Comparison of ENCODE assay signal across 13 mouse cellular contexts in genomic region chr6:6861798-6862428, GRCm38 (mm10). TPM values are rescaled to one million over a fixed set of nuclear protein-coding genes. Genes with fewer than 3 reads are reported as not detected.
DNase-seq lines count a peak whose midpoint lies in the region; ATAC-seq and TF ChIP-seq lines count a peak whose summit lies in the region.
"Had no signal": no experiment of that assay in that cellular context is flagged by ENCODE, and none has a peak within 500 bp of the region (broad histone marks: within the 10 kb centered on the region; RNA-seq: fewer than 3 reads in every experiment).

No protein-coding gene starts in this region.

- peaks cover 91% of the 10 kb centered on the region for H3K27me3 ChIP-seq in hindbrain, embryonic 12.5 days
- H3K27me3 ChIP-seq in hindbrain, embryonic 13.5 days = peaks cover 95% of the 10 kb centered on the region
- H3K27me3 ChIP-seq in embryonic facial prominence, embryonic 11.5 days (ENCODE audit: control insufficient read depth, insufficient read depth, low read length) = peaks cover 36% of the 10 kb centered on the region
- H3K27me3 ChIP-seq in midbrain, embryonic 14.5 days (ENCODE audit: control insufficient read depth, insufficient read depth, low read length) = peaks cover 91% of the 10 kb centered on the region

- H3K27ac ChIP-seq in hindbrain, embryonic 12.5 days = no peak overlapping the region
- no peak overlapping the region for H3K27ac ChIP-seq in hindbrain, embryonic 13.5 days
- peak overlapping the region; percentile 0; the same call in 1 of the 2 replicates for H3K27ac ChIP-seq in embryonic facial prominence, embryonic 11.5 days (replicated peaks; ENCODE audit: low read depth, low read length)
- no peak overlapping the region for H3K27ac ChIP-seq in embryonic fibroblast, embryonic 13.5 days (ENCODE audit: insufficient read depth, low read length)
- H3K27ac ChIP-seq in midbrain, embryonic 14.5 days (replicated peaks; ENCODE audit: low read depth, low read length) = no peak overlapping the region
- H3K27ac ChIP-seq: lung, embryonic 15.5 days had no signal

- ATAC-seq in hindbrain, embryonic 12.5 days (ENCODE audit: low FRiP score) = no peak
- ATAC-seq in hindbrain, embryonic 13.5 days (ENCODE audit: low FRiP score) = no peak
- ATAC-seq in embryonic facial prominence, embryonic 11.5 days (replicated peaks; ENCODE audit: insufficient number of reproducible peaks, low FRiP score, low TSS enrichment, low read depth) = no peak
- ATAC-seq in midbrain, embryonic 14.5 days (ENCODE audit: low FRiP score, low TSS enrichment) = no peak

- peak; percentile 30 for DNase-seq in embryonic facial prominence, embryonic 11.5 days (ENCODE audit: low spot score)
- peak; percentile 43 for DNase-seq in midbrain, embryonic 14.5 days
- no peak for DNase-seq in adrenal gland, postnatal 36 days
- no peak for DNase-seq in layer of hippocampus, postnatal 36 days
- DNase-seq: cerebellum, adult 18-20 months; gastrocnemius, postnatal 36 days; kidney, adult 11 months had no signal

- peaks cover 20% of the 10 kb centered on the region for H3K4me1 ChIP-seq in hindbrain, embryonic 12.5 days
- H3K4me1 ChIP-seq in hindbrain, embryonic 13.5 days (replicated peaks) = peaks cover 17% of the 10 kb centered on the region
- no peaks in the 10 kb centered on the region for H3K4me1 ChIP-seq in embryonic facial prominence, embryonic 11.5 days (ENCODE audit: control insufficient read depth, insufficient read depth, low read length)
- H3K4me1 ChIP-seq in embryonic fibroblast, embryonic 13.5 days (ENCODE audit: control insufficient read depth, insufficient read depth, low read length) = 0 out of 2 replicates have a peak, but pooled peaks cover 3% of the 10 kb centered on the region
- H3K4me1 ChIP-seq in midbrain, embryonic 14.5 days (ENCODE audit: control insufficient read depth, insufficient read depth, low read length) = peaks cover 6% of the 10 kb centered on the region; the same call in 1 of the 2 replicates

- peak overlapping the region; percentile 72 for H3K4me2 ChIP-seq in hindbrain, embryonic 12.5 days (replicated peaks)
- no peak overlapping the region; the same call in 1 of the 2 replicates for H3K4me2 ChIP-seq in hindbrain, embryonic 13.5 days
- peak overlapping the region; percentile 37 for H3K4me2 ChIP-seq in embryonic facial prominence, embryonic 11.5 days (ENCODE audit: low read depth, low read length)
- H3K4me2 ChIP-seq in midbrain, embryonic 14.5 days (ENCODE audit: low read length) = peak overlapping the region; percentile 58

- H3K9me3 ChIP-seq in hindbrain, embryonic 12.5 days (replicated peaks) = no peaks in the 10 kb centered on the region
- H3K9me3 ChIP-seq in hindbrain, embryonic 13.5 days = no peaks in the 10 kb centered on the region
- H3K9me3 ChIP-seq in embryonic facial prominence, embryonic 11.5 days (replicated peaks; ENCODE audit: control insufficient read depth, low read length) = no peaks in the 10 kb centered on the region
- no peaks in the 10 kb centered on the region for H3K9me3 ChIP-seq in midbrain, embryonic 14.5 days (ENCODE audit: control insufficient read depth, low read length)
- H3K9me3 ChIP-seq: lung, embryonic 15.5 days had no signal

- no peak for TF ChIP-seq POLR2A in embryonic fibroblast, embryonic 13.5 days (IDR thresholded peaks at IDR 0.05; ENCODE audit: low read depth, low read length)

- TF ChIP-seq CTCF in embryonic fibroblast, embryonic 13.5 days (IDR thresholded peaks at IDR 0.05; ENCODE audit: borderline replicate concordance, insufficient read depth, low read length) = no peak

- H3K9ac ChIP-seq in hindbrain, embryonic 12.5 days = no peak overlapping the region
- no peak overlapping the region for H3K9ac ChIP-seq in hindbrain, embryonic 13.5 days
- peak overlapping the region; percentile 0 for H3K9ac ChIP-seq in embryonic facial prominence, embryonic 11.5 days (replicated peaks; ENCODE audit: low read length)
- H3K9ac ChIP-seq in midbrain, embryonic 14.5 days (replicated peaks; ENCODE audit: low read length) = no peak overlapping the region
- H3K9ac ChIP-seq: lung, embryonic 15.5 days had no signal

- H3K4me3 ChIP-seq in hindbrain, embryonic 12.5 days = 0 out of 2 replicates have a peak overlapping the region, but pooled peaks have one; percentile 41
- no peak overlapping the region for H3K4me3 ChIP-seq in hindbrain, embryonic 13.5 days
- H3K4me3 ChIP-seq in embryonic facial prominence, embryonic 11.5 days (ENCODE audit: low read depth, low read length) = peak overlapping the region; percentile 65
- H3K4me3 ChIP-seq in embryonic fibroblast, embryonic 13.5 days (ENCODE audit: insufficient read depth, low read length) = peak overlapping the region; percentile 36; the same call in 1 of the 2 replicates
- H3K4me3 ChIP-seq in midbrain, embryonic 14.5 days (replicated peaks; ENCODE audit: low read depth, low read length) = peak overlapping the region; percentile 35; the same call in 1 of the 2 replicates

- H3K36me3 ChIP-seq in hindbrain, embryonic 12.5 days = no peaks in the 10 kb centered on the region
- H3K36me3 ChIP-seq in hindbrain, embryonic 13.5 days = no peaks in the 10 kb centered on the region
- no peaks in the 10 kb centered on the region for H3K36me3 ChIP-seq in embryonic facial prominence, embryonic 11.5 days (replicated peaks; ENCODE audit: control insufficient read depth, insufficient read depth, low read depth, low read length)
- H3K36me3 ChIP-seq in midbrain, embryonic 14.5 days (ENCODE audit: control insufficient read depth, insufficient read depth, low read length) = no peaks in the 10 kb centered on the region
- H3K36me3 ChIP-seq: lung, embryonic 15.5 days had no signal

- 4% methylated on average over 11 of the region's 11 CpGs for WGBS in hindbrain, embryonic 12.5 days
- WGBS in hindbrain, embryonic 13.5 days = 2% methylated on average over 11 of the region's 11 CpGs
- WGBS in embryonic facial prominence, embryonic 11.5 days = 2% methylated on average over 11 of the region's 11 CpGs
- 2% methylated on average over 11 of the region's 11 CpGs for WGBS in midbrain, embryonic 14.5 days

RNA-seq across cellular contexts. Expression of gene Dlx6, which starts 1.2 kb away (rescaled TPM):
- polyA plus RNA-seq in hindbrain, embryonic 12.5 days (2016; fragmentation: Nextera tagmentation; extraction: Ambion mirVana) = 1.0 and 2.6 TPM in 2 replicates
- polyA plus RNA-seq in hindbrain, embryonic 13.5 days (2015; fragmentation: Nextera tagmentation; extraction: Ambion mirVana) = 0.18 TPM in 1 of 2 replicates, not detected in the other
- 3.2 and 5.1 TPM in 2 replicates for polyA plus RNA-seq in embryonic facial prominence, embryonic 11.5 days (2014; fragmentation: Nextera tagmentation; extraction: Ambion mirVana)
- 1.0 TPM in 1 of 2 replicates, not detected in the other for polyA plus RNA-seq in embryonic fibroblast, embryonic 13.5 days (2011; ENCODE audit: insufficient read length, low read depth, missing spikeins)
- not detected in 2 replicates for polyA plus RNA-seq in midbrain, embryonic 14.5 days (2014; fragmentation: Nextera tagmentation; extraction: Ambion mirVana)
- not detected for total RNA-seq in adrenal gland, postnatal 36 days (2021)
- 1 to 10 TPM; 5.6 to 9.3 TPM for total RNA-seq in layer of hippocampus, postnatal 36 days (2021)
- total RNA-seq: gastrocnemius, postnatal 36 days; monocyte, adult 5-6 weeks had no signal
- polyA plus RNA-seq: lung, embryonic 15.5 days had no signal

RNA-seq across cellular contexts. Expression of gene Dlx5, which starts 20.0 kb away (rescaled TPM):
- polyA plus RNA-seq in hindbrain, embryonic 12.5 days (2016; fragmentation: Nextera tagmentation; extraction: Ambion mirVana) = 10.7 and 19.2 TPM in 2 replicates
- 1.3 and 1.9 TPM in 2 replicates for polyA plus RNA-seq in hindbrain, embryonic 13.5 days (2015; fragmentation: Nextera tagmentation; extraction: Ambion mirVana)
- polyA plus RNA-seq in embryonic facial prominence, embryonic 11.5 days (2014; fragmentation: Nextera tagmentation; extraction: Ambion mirVana) = 54.5 and 63.8 TPM in 2 replicates
- polyA plus RNA-seq in embryonic fibroblast, embryonic 13.5 days (2011; ENCODE audit: insufficient read length, low read depth, missing spikeins) = 0.62 and 1.2 TPM in 2 replicates
- polyA plus RNA-seq in midbrain, embryonic 14.5 days (2014; fragmentation: Nextera tagmentation; extraction: Ambion mirVana) = 0.26 and 0.82 TPM in 2 replicates
- total RNA-seq in adrenal gland, postnatal 36 days (2021) = under 1 TPM in 1 of 2 experiments, not detected in 1; 0.53 TPM
- total RNA-seq in layer of hippocampus, postnatal 36 days (2021) = 1 to 10 TPM; 4.7 to 5.8 TPM
- total RNA-seq: adrenal gland, postnatal 25 days; gastrocnemius, postnatal 36 days; monocyte, adult 5-6 weeks had no signal

Comparison
In these comparisons a context has a peak if more than half of its experiments do, and no peak if none do; other contexts are left out.
1. DNase-seq: peak in embryonic facial prominence, embryonic 11.5 days (single experiment) and midbrain, embryonic 14.5 days (single experiment); none in adrenal gland, postnatal 36 days (0 of 2) and layer of hippocampus, postnatal 36 days (0 of 2).